Mouse (Mus musculus): Measurements from ENCODE around the gene Ttc32. TPM values are rescaled to one million over a fixed set of nuclear protein-coding genes. Genes with fewer than 3 reads are reported as not detected.

Gene Ttc32
- total and polyA plus RNA-seq, 3 experiments: 11.5 to 28.8 (median 11.7) TPM

- Histone ChIP-seq H3K4me2 (ENCODE audit: insufficient read depth, low read depth, poor library complexity, severe bottlenecking) (no peak overlapping the region), H3K27ac (ENCODE audit: insufficient read depth, low read depth) (no peak overlapping the region), H3K27me3 (replicated peaks) (no peaks in the 10 kb centered on the region), H3K79me2 (replicated peaks; ENCODE audit: control insufficient read depth, extremely low read depth, insufficient read depth, poor library complexity, severe bottlenecking) (no peaks in the 10 kb centered on the region), H3K9ac (ENCODE audit: insufficient read depth, low read depth) (no peak overlapping the region), H3K4me1 (ENCODE audit: control insufficient read depth in 1 of 2, insufficient read depth in 2 of 2) (peaks cover 2 to 24% of the 10 kb centered on the region in 2 experiments; a peak in 2 of 4 replicates), H3K4me3 (replicated peaks in 1 of 3; ENCODE audit: low read depth in 2 of 3, low read length in 2 of 3, poor library complexity in 1 of 3) (no peak overlapping the region), H3K9me3 (replicated peaks; ENCODE audit: low read length) (no peaks in the 10 kb centered on the region), H3K36me3 (replicated peaks in 1 of 2; ENCODE audit: control insufficient read depth in 1 of 2, insufficient read depth in 1 of 2, low read length in 1 of 2) (no peaks in the 10 kb centered on the region)
- dilution Hi-C loops (cut with MboI; ENCODE audit: extremely low pct_ligation_motif_present, extremely low pct_unique_long_range_greater_than_20kb, low sequenced_read_pairs): no loop called here
- in situ Hi-C loops (cut with MboI; ENCODE audit: low pct_ligation_motif_present, low pct_unique_long_range_greater_than_20kb, low sequenced_read_pairs): no loop called here
- TF ChIP-seq MEF2A (IDR thresholded peaks at IDR 0.05; ENCODE audit: borderline replicate concordance, low read depth, low read length) (no peak), JUN (IDR thresholded peaks at IDR 0.05; ENCODE audit: insufficient read depth, low read depth, low read length) (no peak), MYC (IDR thresholded peaks at IDR 0.05; ENCODE audit: low read depth, low read length) (no peak), ZMIZ1 (IDR thresholded peaks at IDR 0.05; ENCODE audit: low read depth, low read length) (no peak), RAD21 (IDR thresholded peaks at IDR 0.05; ENCODE audit: low read depth, low read length) (no peak), USF2 (conservative IDR thresholded peaks at IDR 0.05; ENCODE audit: low read depth, low read length) (no peak), IRF4 (IDR thresholded peaks at IDR 0.05; ENCODE audit: low read depth, low read length) (no peak)
- no peak for DNase-seq (ENCODE audit: extremely low read depth)
Observed at GRCm38 (mm10) chr12:9053345-9053744, 23.5 kb downstream of the Ttc32 start.

- Histone ChIP-seq H3K9ac (ENCODE audit: insufficient read depth, low read depth) (no peak overlapping the region), H3K27ac (ENCODE audit: insufficient read depth, low read depth) (no peak overlapping the region), H3K4me1 (ENCODE audit: control insufficient read depth in 1 of 2, insufficient read depth in 2 of 2) (peaks cover 2 to 18% of the 10 kb centered on the region in 2 experiments; a peak in 2 of 4 replicates), H3K79me2 (replicated peaks; ENCODE audit: control insufficient read depth, extremely low read depth, insufficient read depth, poor library complexity, severe bottlenecking) (no peaks in the 10 kb centered on the region), H3K9me3 (replicated peaks; ENCODE audit: low read length) (no peaks in the 10 kb centered on the region), H3K36me3 (replicated peaks in 1 of 2; ENCODE audit: control insufficient read depth in 1 of 2, insufficient read depth in 1 of 2, low read length in 1 of 2) (no peaks in the 10 kb centered on the region), H3K4me3 (replicated peaks in 1 of 3; ENCODE audit: low read depth in 2 of 3, low read length in 2 of 3, poor library complexity in 1 of 3) (no peak overlapping the region), H3K4me2 (ENCODE audit: insufficient read depth, low read depth, poor library complexity, severe bottlenecking) (no peak overlapping the region), H3K27me3 (replicated peaks) (no peaks in the 10 kb centered on the region)
- dilution Hi-C loops (cut with MboI; ENCODE audit: extremely low pct_ligation_motif_present, extremely low pct_unique_long_range_greater_than_20kb, low sequenced_read_pairs): no loop called here
- in situ Hi-C loops (cut with MboI; ENCODE audit: low pct_ligation_motif_present, low pct_unique_long_range_greater_than_20kb, low sequenced_read_pairs): no loop called here
- DNase-seq (ENCODE audit: extremely low read depth): no peak
- no peak for TF ChIP-seq ETS1 (conservative IDR thresholded peaks at IDR 0.05; ENCODE audit: low read depth, low read length)
- no peak for TF ChIP-seq USF1 (IDR thresholded peaks at IDR 0.05; ENCODE audit: low read depth, low read length)
- no peak for TF ChIP-seq SIN3A (IDR thresholded peaks at IDR 0.05; ENCODE audit: low read length)
- no peak for TF ChIP-seq CTCF (conservative IDR thresholded peaks at IDR 0.05 in 1 of 2, IDR thresholded peaks at IDR 0.05 in 1 of 2; ENCODE audit: low read depth in 2 of 2, low read length in 2 of 2)
- no peak for TF ChIP-seq UBTF (IDR thresholded peaks at IDR 0.05; ENCODE audit: low read depth, low read length)
- TF ChIP-seq MAX (IDR thresholded peaks at IDR 0.05; ENCODE audit: low read length): no peak
- TF ChIP-seq CHD2 (IDR thresholded peaks at IDR 0.05; ENCODE audit: low read length): no peak
- no peak for TF ChIP-seq TBP (conservative IDR thresholded peaks at IDR 0.05; ENCODE audit: low read depth, low read length)
- TF ChIP-seq HCFC1 (IDR thresholded peaks at IDR 0.05; ENCODE audit: low read depth, low read length): no peak
- TF ChIP-seq MAFK (IDR thresholded peaks at IDR 0.05; ENCODE audit: insufficient replicate concordance, low read length): no peak
- no peak for TF ChIP-seq ELF1 (IDR thresholded peaks at IDR 0.05; ENCODE audit: low read depth, low read length)
- no peak for TF ChIP-seq POLR2AphosphoS2 (IDR thresholded peaks at IDR 0.05; ENCODE audit: low read depth, low read length)
- no peak for TF ChIP-seq CHD1 (IDR thresholded peaks at IDR 0.05; ENCODE audit: low read depth, low read length)
- TF ChIP-seq NRF1 (IDR thresholded peaks at IDR 0.05; ENCODE audit: low read depth, low read length): no peak
- TF ChIP-seq KAT2A (IDR thresholded peaks at IDR 0.05; ENCODE audit: insufficient replicate concordance, low read length): no peak
- no peak for TF ChIP-seq ZKSCAN1 (IDR thresholded peaks at IDR 0.05; ENCODE audit: borderline replicate concordance, low read depth, low read length)
Observed at GRCm38 (mm10) chr12:9054012-9054411, 24.2 kb downstream of the Ttc32 start.

Data from CH12.LX (cell line).